Mouse (Mus musculus) CH12F3 (cell line): ENCODE measurements around the gene Leng9.

ENCODE experiments used
- in situ Hi-C: fragments of 300-500 bp; cut with MboI; formaldehyde crosslinking; loops from 2 replicates; pipeline ENCODE4 v1.14.3; 2020; ENCODE audit warnings: low sequenced_read_pairs

Leng9 gene

GRCm38 (mm10) chr7:4144766-4145551 is 5.2 kb downstream of the Leng9 start:
- in situ Hi-C loops = no loop called here

DNA sequence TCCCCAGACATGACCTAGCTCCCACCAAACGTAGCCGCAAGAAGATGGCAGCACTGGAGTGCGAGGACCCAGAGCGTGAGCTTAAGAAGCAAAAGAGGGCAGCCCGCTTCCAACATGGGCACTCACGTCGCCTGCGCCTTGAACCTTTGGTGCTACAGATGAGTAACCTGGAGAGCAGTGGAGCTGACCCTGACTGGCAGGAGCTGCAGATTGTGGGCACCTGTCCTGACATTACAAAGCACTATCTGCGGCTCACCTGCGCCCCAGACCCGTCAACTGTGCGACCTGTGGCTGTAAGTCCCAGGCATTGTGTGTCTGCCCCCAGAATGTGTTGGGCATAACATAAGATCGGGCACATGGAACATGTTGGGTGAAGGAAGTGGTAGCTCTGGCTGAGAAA is 6.1 kb downstream of the Leng9 start:
- in situ Hi-C loops = no loop called here

DNA sequence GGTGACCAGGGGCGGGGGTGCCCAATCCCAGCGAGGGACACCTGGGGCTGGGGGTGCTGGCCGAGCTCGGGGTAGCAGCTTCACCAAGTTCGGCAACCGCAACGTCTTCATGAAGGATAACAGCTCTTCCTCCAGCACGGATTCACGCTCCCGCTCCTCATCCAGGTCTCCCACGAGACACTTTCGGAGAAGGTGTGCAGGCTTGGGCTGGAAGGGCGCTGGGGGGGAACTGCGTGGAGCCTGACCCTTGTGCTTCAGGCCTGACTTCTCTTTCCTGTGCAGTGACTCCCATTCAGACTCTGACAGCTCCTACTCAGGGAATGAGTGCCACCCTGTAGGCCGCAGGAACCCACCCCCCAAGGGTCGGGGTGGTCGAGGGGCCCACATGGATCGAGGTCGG is 6.7 kb downstream of the Leng9 start:
- in situ Hi-C loops = no loop called here

DNA sequence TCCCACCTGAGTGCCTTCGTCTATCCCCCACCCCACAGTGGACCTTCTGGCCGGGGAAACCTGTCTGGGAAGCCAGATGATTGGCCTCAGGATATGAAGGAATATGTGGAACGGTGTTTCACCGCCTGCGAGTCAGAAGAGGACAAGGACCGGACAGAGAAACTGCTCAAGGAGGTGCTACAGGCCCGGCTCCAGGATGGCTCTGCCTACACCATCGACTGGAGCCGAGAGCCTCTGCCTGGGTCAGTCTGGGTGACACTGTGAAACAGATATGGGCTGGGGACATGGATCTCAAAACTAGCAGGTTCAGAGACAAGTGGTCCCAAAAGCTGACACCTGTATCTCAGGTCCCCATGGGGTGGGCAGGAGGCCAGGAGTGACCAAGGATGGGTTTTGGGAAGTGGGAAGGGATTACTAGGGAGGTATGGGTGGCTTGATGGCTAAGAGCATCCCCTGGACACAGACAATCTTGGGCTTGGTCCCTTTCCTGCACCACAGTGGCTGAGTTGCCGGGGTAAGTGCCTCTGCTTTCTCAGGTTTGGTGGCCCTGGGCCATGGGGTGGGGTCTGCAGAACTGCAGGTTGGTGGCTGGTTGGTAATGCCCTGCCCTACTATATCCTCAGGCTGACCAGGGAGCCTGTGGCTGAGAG is 7.3 kb downstream of the Leng9 start:
- in situ Hi-C loops = no loop called here

DNA sequence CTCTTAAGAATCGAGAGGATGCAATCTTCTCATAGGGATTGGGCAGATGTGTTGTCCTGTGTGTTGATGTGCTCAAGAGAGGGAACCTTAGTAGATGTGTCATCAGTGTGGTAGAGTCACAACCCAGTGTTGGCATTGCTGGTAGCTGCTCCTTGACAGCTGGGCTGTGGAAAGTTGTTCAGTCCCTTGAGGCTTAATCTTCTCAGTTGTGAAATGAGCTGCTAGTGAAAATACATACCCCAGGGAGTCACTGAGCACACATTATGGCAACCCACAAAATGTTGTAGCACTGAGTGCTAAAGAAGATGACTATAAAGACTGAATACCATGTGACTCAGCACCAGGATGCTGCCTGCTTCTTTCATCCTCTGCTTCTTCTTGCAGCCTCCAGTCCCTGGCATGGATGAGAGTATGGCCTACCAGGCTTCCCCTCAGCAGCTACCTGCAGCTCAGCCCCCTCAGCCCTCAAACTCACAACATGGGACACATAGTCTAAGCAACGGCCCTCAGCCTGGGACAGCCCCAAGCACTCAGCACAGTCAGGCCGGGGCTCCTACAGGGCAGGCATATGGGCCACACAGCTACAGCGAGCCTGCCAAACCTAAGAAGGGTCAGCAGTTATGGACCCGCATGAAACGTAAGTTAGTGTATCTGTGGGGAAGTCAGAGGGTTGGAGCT is 8.4 kb downstream of the Leng9 start:
- in situ Hi-C loops = no loop called here

GRCm38 (mm10) chr7:4139391-4139790 is 10.8 kb downstream of the Leng9 start:
- in situ Hi-C loops = no loop called here

DNA sequence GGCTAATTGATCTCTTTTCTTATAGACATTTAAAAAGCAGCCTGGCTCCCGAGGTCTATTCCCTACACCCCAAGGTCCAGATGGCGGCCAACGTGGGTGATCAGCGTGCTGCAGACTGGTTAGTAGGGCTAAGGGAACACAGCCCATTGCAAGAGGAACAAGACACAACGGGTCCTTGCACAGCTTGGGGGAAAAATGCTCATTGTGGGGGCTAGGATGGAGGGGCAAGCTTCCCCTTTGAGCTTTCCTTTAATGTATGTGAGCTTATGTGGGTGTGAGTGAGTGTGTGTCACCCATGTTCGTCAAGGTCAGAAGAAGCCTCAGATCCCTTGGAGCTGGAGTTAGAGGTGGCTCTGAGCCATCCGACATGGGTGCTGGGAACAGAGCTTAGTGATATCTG is 11.5 kb downstream of the Leng9 start:
- in situ Hi-C loops = no loop called here

DNA sequence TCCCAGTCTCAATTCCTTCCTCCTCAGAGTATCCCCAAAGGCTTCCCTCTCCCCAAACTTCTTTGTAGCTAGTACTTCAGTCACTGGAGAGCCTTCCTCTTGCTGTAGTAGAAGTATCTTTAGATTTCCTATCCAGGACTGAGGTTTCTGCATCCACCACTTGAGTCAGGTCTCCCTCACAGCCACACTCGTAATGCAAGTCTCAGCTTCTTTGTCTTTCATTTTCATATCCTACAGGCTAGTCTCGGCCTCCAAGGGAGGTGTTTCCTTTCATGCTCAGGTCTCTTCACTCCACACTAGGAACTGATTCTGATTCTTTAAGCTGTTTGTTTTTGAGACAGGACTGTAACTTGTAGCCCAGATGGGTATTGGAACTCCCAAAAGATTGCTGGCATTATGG is 12.0 kb downstream of the Leng9 start:
- in situ Hi-C loops = no loop called here

DNA sequence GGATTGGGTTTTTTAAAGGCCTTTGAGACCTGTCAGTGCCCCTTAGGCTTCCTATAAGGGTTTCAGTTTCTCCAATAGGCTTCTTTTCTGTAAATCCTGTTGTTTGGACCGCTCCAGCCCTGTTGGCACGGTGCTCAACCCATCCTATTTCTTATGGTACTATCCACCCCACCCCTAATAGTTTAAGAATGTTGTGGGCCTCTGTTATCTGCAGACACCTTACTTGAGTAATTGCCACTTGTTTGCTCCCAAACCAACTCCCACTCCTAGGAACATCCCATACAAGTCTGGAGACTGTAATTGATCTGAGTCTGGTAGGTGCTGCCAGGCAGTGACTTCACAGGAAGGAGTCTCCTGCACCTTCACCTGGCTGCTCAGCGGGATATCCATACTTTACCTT is 12.4 kb downstream of the Leng9 start:
- in situ Hi-C loops = no loop called here

GRCm38 (mm10) chr7:4136771-4137531 is 13.2 kb downstream of the Leng9 start, which contains the start of gene Leng8:
TSS of gene Leng8 (plus strand) at chr7:4137039.
- in situ Hi-C loops = no loop called here

DNA sequence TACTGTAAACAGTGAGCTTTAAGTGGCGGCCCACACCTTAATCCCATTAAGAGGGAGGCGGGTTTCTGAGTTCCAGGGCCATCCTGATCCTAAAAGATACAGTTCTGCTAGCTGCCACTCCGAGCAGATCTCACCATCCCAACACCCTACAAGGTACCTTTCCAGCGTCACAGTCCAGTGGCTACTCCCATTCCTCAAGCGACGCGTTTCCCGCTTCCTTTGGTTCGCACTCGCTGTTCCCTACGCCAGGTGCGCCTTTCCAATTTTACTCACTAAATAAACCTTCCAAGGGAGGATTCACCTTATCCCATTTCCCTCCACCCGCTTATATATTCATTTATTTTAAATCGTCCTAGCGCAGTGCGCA is 13.8 kb downstream of the Leng9 start:
- in situ Hi-C loops = no loop called here

- in situ Hi-C loops = no loop called here
These were observed 15.3 kb downstream of the Leng9 start for GRCm38 (mm10) chr7:4134911-4135310.

DNA sequence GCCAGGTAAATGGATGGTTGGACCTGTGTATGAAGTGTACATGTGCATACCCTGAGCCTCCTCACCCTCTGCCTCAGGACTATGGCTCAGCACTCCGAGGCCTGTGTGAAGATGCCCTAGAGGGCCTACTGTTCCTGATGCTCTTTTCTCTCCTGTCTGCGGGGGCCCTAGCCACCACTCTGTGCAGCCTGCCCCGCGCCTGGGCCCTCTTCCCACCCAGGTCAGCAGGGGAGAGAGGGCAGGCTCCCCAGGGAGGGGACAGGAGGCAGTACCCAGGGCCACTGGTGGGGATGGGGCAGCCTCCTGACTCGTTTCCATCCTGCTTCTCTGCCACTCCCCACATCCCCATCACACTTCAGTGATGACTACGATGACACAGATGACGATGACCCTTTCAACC is 17.2 kb downstream of the Leng9 start:
- in situ Hi-C loops = no loop called here

GRCm38 (mm10) chr7:4132581-4132980 is 17.6 kb downstream of the Leng9 start:
- in situ Hi-C loops = no loop called here

DNA sequence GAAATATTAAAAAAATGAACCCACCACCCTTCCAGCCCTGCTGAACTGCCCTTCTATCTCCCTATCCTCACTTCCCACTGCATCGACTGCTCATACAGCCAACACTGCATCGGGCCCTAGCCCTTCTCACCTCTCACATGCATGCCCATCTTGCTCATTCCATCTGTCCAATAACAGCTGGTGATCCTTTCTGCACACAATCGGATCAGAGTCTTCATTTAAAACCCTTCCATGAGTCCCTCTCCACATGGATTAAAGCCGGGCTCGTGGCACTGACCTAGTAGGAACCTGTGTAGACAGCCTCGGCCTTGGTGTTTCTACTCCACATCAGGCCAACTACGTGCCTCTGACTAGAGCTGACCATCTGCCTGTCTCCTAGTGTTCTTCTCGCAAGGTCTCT is 18.2 kb downstream of the Leng9 start:
- in situ Hi-C loops = no loop called here

- in situ Hi-C loops = no loop called here
These were observed 19.3 kb downstream of the Leng9 start for GRCm38 (mm10) chr7:4130686-4131452.

DNA sequence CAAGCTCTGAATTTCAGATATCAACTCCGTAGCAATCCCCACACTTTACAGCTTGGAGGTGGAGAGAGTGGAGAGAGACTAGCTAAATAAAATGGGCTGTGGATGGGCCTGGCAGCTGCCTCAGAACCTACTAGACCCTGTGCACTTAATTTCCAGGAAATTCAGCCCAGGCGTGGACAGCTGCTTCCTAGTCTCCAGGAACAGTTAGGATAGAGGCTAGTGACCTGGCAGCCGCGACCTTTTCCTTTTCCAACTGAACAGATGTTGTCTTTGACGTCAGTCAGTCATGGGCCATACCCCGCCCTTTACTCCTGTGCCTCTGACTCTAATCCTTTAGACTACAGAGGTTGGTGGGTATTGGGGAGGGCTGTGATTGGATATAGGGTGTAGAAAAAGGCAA is 21.3 kb downstream of the Leng9 start:
- in situ Hi-C loops = loop anchor here (10.0 kb wide), 1 partner anchor 306 kb away; no protein-coding TSS in a partner anchor

DNA sequence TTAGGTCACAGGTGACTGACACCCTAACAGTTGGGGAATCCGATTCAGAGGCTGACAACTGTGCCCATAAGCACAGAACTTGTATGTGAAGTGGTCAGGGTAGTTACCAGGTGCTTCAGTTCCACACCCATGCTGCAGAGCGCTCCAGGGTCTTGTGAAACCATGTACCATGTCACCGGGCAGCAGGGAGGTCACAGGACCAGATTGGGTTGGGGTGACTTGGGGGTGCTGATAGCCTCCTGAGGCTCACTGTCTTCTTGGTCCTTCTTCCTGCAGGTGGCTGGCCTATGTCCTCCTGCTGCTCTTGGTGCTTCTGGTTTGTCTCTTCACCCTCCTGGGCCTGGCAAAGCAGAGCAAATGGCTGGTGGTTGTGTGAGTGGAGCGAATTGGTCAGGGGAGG is 22.3 kb downstream of the Leng9 start:
- in situ Hi-C loops = loop anchor here (10.0 kb wide), 1 partner anchor 307 kb away; no protein-coding TSS in a partner anchor

DNA sequence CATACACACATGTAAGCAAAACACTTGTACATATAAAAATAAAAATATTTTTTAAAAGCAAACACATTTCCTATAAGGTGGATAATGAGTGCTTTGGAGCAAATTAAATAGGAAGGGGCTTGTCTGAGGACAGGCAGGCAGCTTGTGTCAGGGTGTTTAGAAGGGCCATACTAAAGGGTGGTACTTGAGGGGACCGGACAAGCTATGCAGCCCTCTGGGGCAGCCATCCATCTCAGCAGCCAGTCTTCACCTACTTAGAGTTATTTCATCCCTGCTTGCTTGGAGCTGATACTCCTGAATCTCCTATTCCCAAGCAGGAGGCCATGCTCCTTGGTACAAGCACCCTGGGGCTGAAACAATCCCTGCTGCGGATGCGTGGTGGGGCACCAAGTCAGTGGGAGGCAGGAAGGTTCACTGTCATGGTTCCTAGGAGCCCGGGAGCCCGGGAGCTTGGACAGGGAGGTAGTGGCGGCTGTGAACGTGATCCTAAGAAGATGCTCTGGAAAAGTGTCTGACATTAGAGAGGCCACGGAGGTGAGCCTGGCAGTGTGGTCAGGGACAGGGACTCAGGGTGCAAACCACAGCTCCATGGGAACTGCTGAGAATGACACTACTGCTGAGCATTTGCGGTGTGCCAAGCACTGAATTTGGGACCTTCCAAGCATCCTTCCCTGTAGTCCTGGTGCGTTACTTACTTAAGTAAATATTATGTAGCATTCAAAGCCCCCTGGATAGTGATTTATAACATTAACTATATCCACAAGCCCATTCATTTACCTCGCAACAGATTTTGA is 23.0 kb downstream of the Leng9 start:
- in situ Hi-C loops = loop anchor here (10.0 kb wide), 1 partner anchor 308 kb away; no protein-coding TSS in a partner anchor
